Mouse (Mus musculus) heart, embryonic 11.5 days (tissue): ENCODE data around the gene Slc17a7. TPM values are rescaled to one million over a fixed set of nuclear protein-coding genes. Genes with fewer than 3 reads are reported as not detected.

Experiments used
- ATAC-seq: fragments of 200-750 bp; cut with Nextera tagmentation; replicated peaks from 2 replicates; pipeline ENCODE4 v1.8.0; 2017; ENCODE audit warnings: moderate library complexity; ENCODE audit not compliant: insufficient number of reproducible peaks, low FRiP score, low TSS enrichment
- H3K27ac ChIP-seq: fragments of 300-500 bp; sonication (generic); 2 replicates; pipeline ENCODE4 v1.5.1; 2014; ENCODE audit warnings: mild to moderate bottlenecking, low read depth, low read length
- H3K27me3 ChIP-seq: fragments of 300-500 bp; sonication (generic); 2 replicates; pipeline ENCODE4 v1.6.1; 2014; ENCODE audit warnings: mild to moderate bottlenecking, low read length, mixed read lengths; ENCODE audit not compliant: control insufficient read depth, insufficient read depth
- H3K36me3 ChIP-seq: fragments of 300-500 bp; sonication (generic); 2 replicates; pipeline ENCODE4 v1.6.1; 2014; ENCODE audit warnings: mild to moderate bottlenecking, low read length, moderate library complexity, mixed read lengths; ENCODE audit not compliant: control insufficient read depth, insufficient read depth
- H3K4me1 ChIP-seq: fragments of 300-500 bp; sonication (generic); 2 replicates; pipeline ENCODE4 v1.6.1; 2014; ENCODE audit warnings: low read length; ENCODE audit not compliant: control insufficient read depth, insufficient read depth
- H3K4me2 ChIP-seq: fragments of 300-500 bp; sonication (generic); 2 replicates; pipeline ENCODE4 v1.6.1; 2014; ENCODE audit warnings: mild to moderate bottlenecking, moderate library complexity
- H3K4me3 ChIP-seq: fragments of 300-500 bp; sonication (generic); 2 replicates; pipeline ENCODE4 v1.5.1; 2014; ENCODE audit warnings: low read depth, low read length
- H3K9ac ChIP-seq: fragments of 300-500 bp; sonication (generic); 2 replicates; pipeline ENCODE4 v1.6.1; 2014; ENCODE audit warnings: mild to moderate bottlenecking, low read depth, low read length, moderate library complexity
- H3K9me3 ChIP-seq: fragments of 300-500 bp; sonication (generic); replicated peaks from 2 replicates; pipeline ENCODE4 v1.6.1; 2016; ENCODE audit warnings: low read length; ENCODE audit not compliant: control insufficient read depth
- WGBS: fragments of 180-500 bp; shearing (Covaris S2); extraction: QIAGEN DNeasy Blood & Tissue Kit; methylation state at CpG from one replicate; pipeline ENCODE4 v1.1.7; 2014; ENCODE audit not compliant: insufficient replicate concordance; 5-methylcytosine and 5-hydroxymethylcytosine counted together
- polyA plus RNA-seq: library from polyadenylated mRNA; unstranded; fragments of >200 nt; fragmentation: Nextera tagmentation; extraction: Ambion mirVana; gene quantifications from 2 replicates; pipeline ENCODE4 v1.2.1, GENCODE M21; 2014

Slc17a7 gene
- polyA plus RNA-seq, 1 experiment from 2014 or later = 3.0 TPM

- Histone ChIP-seq H3K9ac (no peak overlapping the region), H3K4me1 (peaks cover 13% of the 10 kb centered on the region), H3K4me3 (no peak overlapping the region), H3K4me2 (no peak overlapping the region), H3K27ac (no peak overlapping the region), H3K36me3 (no peaks in the 10 kb centered on the region), H3K27me3 (peaks cover 36% of the 10 kb centered on the region), H3K9me3 (no peaks in the 10 kb centered on the region)
- no peak for ATAC-seq
- 9% methylated on average over 8 of the region's 8 CpGs for WGBS
Observed at GRCm38 (mm10) chr7:45191803-45192363, 28.1 kb downstream of the Slc17a7 start.

GRCm38 (mm10) chr7:45192585-45193310 is 29.0 kb downstream of the Slc17a7 start:
- 79% methylated on average over 7 of the region's 7 CpGs for WGBS
- Histone ChIP-seq H3K9ac (no peak overlapping the region), H3K9me3 (no peaks in the 10 kb centered on the region), H3K36me3 (no peaks in the 10 kb centered on the region), H3K4me3 (no peak overlapping the region), H3K27ac (no peak overlapping the region), H3K27me3 (peaks cover 36% of the 10 kb centered on the region), H3K4me2 (no peak overlapping the region), H3K4me1 (peaks cover 13% of the 10 kb centered on the region)
- ATAC-seq = no peak

DNA sequence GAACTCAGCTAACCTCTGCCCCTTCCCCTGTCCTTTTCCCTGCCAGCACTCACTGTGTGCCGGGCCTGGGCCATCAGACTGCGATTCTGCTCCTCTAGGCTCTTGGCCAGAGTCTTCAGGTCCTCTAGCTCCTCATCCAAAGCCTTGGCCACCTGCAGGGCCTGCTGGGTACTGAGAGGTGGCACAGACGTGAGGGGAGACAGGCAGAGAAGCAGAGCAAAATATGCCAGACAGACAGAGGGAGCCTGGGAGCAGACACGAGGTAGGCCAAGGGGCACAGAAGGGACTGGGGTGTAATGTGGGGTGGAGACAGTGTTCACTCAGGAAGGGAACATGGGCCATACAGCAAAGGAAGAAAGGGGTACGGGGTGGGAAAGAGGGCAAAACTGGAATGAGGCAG is 29.7 kb downstream of the Slc17a7 start:
- Histone ChIP-seq H3K9me3 (no peaks in the 10 kb centered on the region), H3K27me3 (peaks cover 34% of the 10 kb centered on the region), H3K4me3 (no peak overlapping the region)

DNA sequence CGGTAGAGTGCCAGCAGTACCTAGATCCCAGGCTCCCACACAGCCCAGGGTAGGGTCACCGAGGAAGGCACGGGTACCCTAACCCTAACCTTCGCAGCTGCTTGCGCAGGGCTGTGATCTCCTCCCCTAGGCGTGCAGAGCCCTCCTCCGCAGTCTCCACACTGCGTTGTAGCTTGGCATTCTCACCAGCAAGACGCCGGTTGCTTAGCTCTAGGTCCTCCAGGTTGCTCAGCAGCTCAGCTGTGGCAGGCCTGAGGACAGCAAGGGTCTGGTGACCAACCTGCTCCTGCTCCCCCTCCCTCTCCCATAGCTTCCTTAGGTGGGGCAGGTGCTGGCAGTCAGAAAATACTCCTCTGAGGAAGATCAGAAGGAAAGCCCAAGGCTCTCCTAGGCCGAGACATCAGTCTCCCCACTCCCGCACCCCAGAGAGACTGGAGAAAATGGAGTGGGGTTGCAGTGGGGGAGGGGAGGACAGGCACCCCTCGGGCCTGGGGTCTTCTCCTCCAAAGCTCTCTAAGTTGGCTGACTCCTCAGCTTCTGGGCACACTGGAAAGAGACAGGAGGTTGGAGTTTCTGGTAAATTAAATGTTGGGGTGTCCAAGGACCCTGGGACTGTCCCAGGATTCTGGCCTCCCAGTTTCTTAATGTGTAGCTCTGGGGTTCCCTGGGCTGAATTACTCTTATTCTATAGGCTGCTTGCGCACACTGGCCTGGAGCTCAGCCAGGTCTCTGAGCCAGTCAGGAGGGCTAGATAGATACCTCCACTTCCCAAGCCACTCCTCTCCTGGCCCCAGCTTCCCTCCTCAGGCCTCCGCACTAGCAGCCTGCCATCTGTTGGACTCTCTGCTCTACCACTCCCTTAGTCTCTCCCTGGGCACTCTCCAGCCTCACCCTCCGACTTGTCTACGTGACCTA is 30.4 kb downstream of the Slc17a7 start:
- peaks cover 26% of the 10 kb centered on the region for H3K27me3 ChIP-seq
- H3K27ac ChIP-seq = no peak overlapping the region
- peaks cover 13% of the 10 kb centered on the region for H3K4me1 ChIP-seq
- no peaks in the 10 kb centered on the region for H3K9me3 ChIP-seq
- no peaks in the 10 kb centered on the region for H3K36me3 ChIP-seq
- WGBS = 71% methylated on average over 17 of the region's 17 CpGs
- H3K9ac ChIP-seq = no peak overlapping the region
- H3K4me2 ChIP-seq = no peak overlapping the region
- ATAC-seq = no peak
- H3K4me3 ChIP-seq = no peak overlapping the region

More for the DNA sequence above, 29.7 kb downstream of the Slc17a7 start:
- no peak for ATAC-seq
- no peak overlapping the region for H3K9ac ChIP-seq
- H3K27ac ChIP-seq = no peak overlapping the region
- no peak overlapping the region for H3K4me2 ChIP-seq
- no peaks in the 10 kb centered on the region for H3K36me3 ChIP-seq
- 62% methylated on average over 5 of the region's 5 CpGs for WGBS
- H3K4me1 ChIP-seq = peaks cover 13% of the 10 kb centered on the region

GRCm38 (mm10) chr7:45195341-45196175 is 31.8 kb downstream of the Slc17a7 start:
- Histone ChIP-seq H3K9ac (no peak overlapping the region), H3K4me1 (peaks cover 13% of the 10 kb centered on the region), H3K4me2 (no peak overlapping the region), H3K4me3 (no peak overlapping the region), H3K27ac (no peak overlapping the region), H3K36me3 (no peaks in the 10 kb centered on the region), H3K27me3 (peaks cover 21% of the 10 kb centered on the region), H3K9me3 (no peaks in the 10 kb centered on the region)
- WGBS = 52% methylated on average over 13 of the region's 13 CpGs
- no peak for ATAC-seq

DNA sequence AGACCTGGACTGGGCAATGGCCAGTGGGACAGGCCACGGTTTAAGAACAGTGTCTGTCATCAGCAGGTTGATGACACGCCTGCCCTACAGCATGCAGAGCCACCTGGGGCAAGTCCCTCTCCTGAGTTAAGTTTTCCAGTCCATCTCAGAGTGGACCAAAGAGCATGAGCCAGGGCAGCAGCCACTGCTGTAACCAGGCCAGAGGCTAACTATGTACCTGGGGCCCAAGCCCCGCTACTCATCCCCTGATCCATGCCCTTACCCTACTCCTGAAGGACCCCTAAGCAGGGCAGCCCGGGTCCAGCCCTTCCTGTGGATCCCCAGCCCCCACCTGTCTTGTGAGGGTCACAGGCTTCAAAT is 32.4 kb downstream of the Slc17a7 start:
- 71% methylated on average over 4 of the region's 4 CpGs for WGBS
- peaks cover 21% of the 10 kb centered on the region for H3K27me3 ChIP-seq
- H3K4me2 ChIP-seq = no peak overlapping the region
- no peak overlapping the region for H3K27ac ChIP-seq
- H3K4me1 ChIP-seq = peaks cover 13% of the 10 kb centered on the region
- H3K4me3 ChIP-seq = no peak overlapping the region
- no peaks in the 10 kb centered on the region for H3K9me3 ChIP-seq
- no peaks in the 10 kb centered on the region for H3K36me3 ChIP-seq
- H3K9ac ChIP-seq = no peak overlapping the region
- no peak for ATAC-seq

GRCm38 (mm10) chr7:45196994-45197393 is 33.2 kb downstream of the Slc17a7 start:
- Histone ChIP-seq H3K27ac (no peak overlapping the region), H3K4me3 (no peak overlapping the region), H3K27me3 (peaks cover 21% of the 10 kb centered on the region), H3K9ac (no peak overlapping the region), H3K36me3 (no peaks in the 10 kb centered on the region), H3K9me3 (no peaks in the 10 kb centered on the region), H3K4me1 (peaks cover 8% of the 10 kb centered on the region), H3K4me2 (no peak overlapping the region)
- ATAC-seq = no peak
- WGBS = 57% methylated on average over 5 of the region's 5 CpGs

DNA sequence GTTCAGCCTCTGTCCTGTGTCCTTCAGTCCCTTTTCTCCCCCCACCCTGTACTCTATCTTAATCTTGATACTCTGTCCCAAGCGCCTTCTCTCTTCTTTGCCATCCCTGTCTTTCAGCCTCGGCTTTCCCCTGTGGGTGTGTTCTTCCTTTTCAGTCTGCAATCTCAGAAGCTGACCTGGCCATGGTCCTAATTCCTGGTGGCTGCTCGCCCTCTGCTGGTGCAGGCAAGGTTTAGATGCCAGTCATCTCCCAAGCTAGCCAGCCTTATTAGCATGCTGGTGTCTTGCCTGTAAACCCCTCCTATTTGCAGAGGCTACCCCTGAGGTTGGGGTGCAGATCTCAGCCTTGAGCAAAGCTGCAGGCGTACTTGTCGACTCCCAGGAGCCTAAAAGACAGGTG is 34.7 kb downstream of the Slc17a7 start:
- Histone ChIP-seq H3K9ac (no peak overlapping the region), H3K9me3 (no peaks in the 10 kb centered on the region), H3K27ac (no peak overlapping the region), H3K4me1 (peaks cover 12% of the 10 kb centered on the region), H3K4me3 (no peak overlapping the region), H3K36me3 (no peaks in the 10 kb centered on the region), H3K27me3 (peaks cover 14% of the 10 kb centered on the region), H3K4me2 (no peak overlapping the region)
- 9% methylated on average over 5 of the region's 5 CpGs for WGBS
- ATAC-seq = no peak
